Mouse (Mus musculus) heart, embryonic 12.5 days (tissue): ENCODE results near the gene Gm35549. TPM values are rescaled to one million over a fixed set of nuclear protein-coding genes. Genes with fewer than 3 reads are reported as not detected.

ENCODE experiments used
- ATAC-seq: fragments of 200-750 bp; cut with Nextera tagmentation; 2 replicates; pipeline ENCODE4 v1.8.0; 2017; ENCODE audit warnings: moderate TSS enrichment, moderate library complexity; ENCODE audit not compliant: insufficient number of reproducible peaks, low FRiP score
- H3K27ac ChIP-seq: fragments of 300-500 bp; sonication (generic); 2 replicates; pipeline ENCODE4 v1.5.1; 2016; ENCODE audit warnings: mild to moderate bottlenecking, moderate library complexity; ENCODE audit not compliant: poor library complexity, severe bottlenecking
- H3K27me3 ChIP-seq: fragments of 300-500 bp; sonication (generic); replicated peaks from 2 replicates; pipeline ENCODE4 v1.6.1; 2016; ENCODE audit warnings: mild to moderate bottlenecking, moderate library complexity
- H3K36me3 ChIP-seq: fragments of 300-500 bp; sonication (generic); 2 replicates; pipeline ENCODE4 v1.6.1; 2016; ENCODE audit warnings: mild to moderate bottlenecking, moderate library complexity
- H3K4me1 ChIP-seq: fragments of 300-500 bp; sonication (generic); replicated peaks from 2 replicates; pipeline ENCODE4 v1.6.1; 2016; ENCODE audit warnings: mild to moderate bottlenecking
- H3K4me2 ChIP-seq: fragments of 300-500 bp; sonication (generic); 2 replicates; pipeline ENCODE4 v1.6.1; 2016; ENCODE audit warnings: mild to moderate bottlenecking, moderate library complexity
- H3K4me3 ChIP-seq: fragments of 300-500 bp; sonication (generic); 2 replicates; pipeline ENCODE4 v1.5.1; 2016; ENCODE audit warnings: mild to moderate bottlenecking
- H3K9ac ChIP-seq: fragments of 300-500 bp; sonication (generic); 2 replicates; pipeline ENCODE4 v1.6.1; 2016; ENCODE audit warnings: mild to moderate bottlenecking, moderate library complexity
- H3K9me3 ChIP-seq: fragments of 300-500 bp; sonication (generic); replicated peaks from 2 replicates; pipeline ENCODE4 v1.6.1; 2016; ENCODE audit warnings: mild to moderate bottlenecking, moderate library complexity
- WGBS: fragments of 180-500 bp; shearing (Covaris S2); methylation state at CpG from one replicate; pipeline ENCODE4 v1.1.7; 2016; 5-methylcytosine and 5-hydroxymethylcytosine counted together
- polyA plus RNA-seq: library from polyadenylated mRNA; unstranded; fragments of >200 nt; fragmentation: Nextera tagmentation; extraction: Ambion mirVana; gene quantifications from 2 replicates; pipeline ENCODE4 v1.2.1, GENCODE M21; 2016

The Gm35549 gene
- polyA plus RNA-seq, 1 experiment from 2014 or later = not detected

DNA sequence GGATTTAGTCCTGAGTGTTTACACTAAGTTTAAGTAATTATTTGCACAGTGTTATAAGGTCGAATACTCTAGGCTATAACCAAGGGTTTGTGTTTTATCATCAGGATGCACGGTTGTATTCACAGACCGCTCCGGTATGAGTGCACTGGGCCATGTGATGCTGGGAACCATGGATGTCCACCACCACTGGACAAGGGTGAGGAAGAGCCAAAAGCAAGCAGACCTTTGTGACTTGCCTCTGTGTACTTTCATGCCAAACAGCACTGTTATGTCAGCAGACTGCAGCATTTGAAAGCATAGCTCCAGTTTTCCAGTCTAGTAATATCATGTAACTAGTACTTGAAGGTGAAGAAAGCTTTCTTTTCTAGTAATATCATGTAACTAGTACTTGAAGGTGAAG lies 17.1 kb downstream of the Gm35549 start:
- H3K36me3 ChIP-seq = peaks cover 49% of the 10 kb centered on the region
- H3K4me2 ChIP-seq = no peak overlapping the region
- no peak for ATAC-seq
- no peaks in the 10 kb centered on the region for H3K9me3 ChIP-seq
- 88% methylated on average over 4 of the region's 4 CpGs for WGBS
- H3K4me3 ChIP-seq = no peak overlapping the region
- 0 out of 2 replicates have a peak, but pooled peaks cover 3% of the 10 kb centered on the region for H3K4me1 ChIP-seq
- no peak overlapping the region for H3K27ac ChIP-seq
- H3K9ac ChIP-seq = no peak overlapping the region
- H3K27me3 ChIP-seq = no peaks in the 10 kb centered on the region

DNA sequence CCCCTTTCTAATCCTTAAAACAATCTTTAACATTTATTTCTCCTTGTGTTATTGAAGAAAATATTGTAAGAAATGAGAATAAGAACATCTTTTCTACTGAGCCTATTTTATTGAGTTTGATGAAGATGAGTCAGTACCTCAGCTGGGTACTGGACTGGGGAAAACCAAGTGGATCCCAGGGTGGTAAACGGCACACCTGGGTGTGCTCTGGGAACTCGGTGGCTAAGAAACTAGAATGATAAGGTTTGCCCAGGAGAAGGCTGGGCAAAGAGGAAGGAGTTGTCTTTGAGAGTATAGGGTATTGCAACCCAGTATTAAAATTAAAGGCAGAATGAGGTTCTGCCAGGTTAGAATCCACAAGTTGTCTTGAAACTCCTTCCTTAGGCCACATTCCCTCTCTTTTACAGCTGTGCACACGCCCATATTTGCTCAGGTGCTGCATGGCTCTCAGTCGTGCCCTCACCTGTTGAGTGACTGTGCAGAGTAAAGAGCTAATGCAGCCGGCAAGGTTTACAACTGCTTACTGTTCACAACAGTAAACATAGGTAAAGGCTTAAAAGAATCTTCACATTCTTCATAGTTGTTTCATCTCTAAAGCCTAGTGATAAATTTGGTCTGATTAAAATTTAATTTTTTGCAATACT lies 20.3 kb downstream of the Gm35549 start:
- no peak for ATAC-seq
- Histone ChIP-seq H3K27ac (no peak overlapping the region), H3K9ac (no peak overlapping the region), H3K4me1 (no peaks in the 10 kb centered on the region), H3K9me3 (no peaks in the 10 kb centered on the region), H3K4me3 (no peak overlapping the region), H3K27me3 (no peaks in the 10 kb centered on the region), H3K36me3 (peaks cover 46% of the 10 kb centered on the region), H3K4me2 (no peak overlapping the region)
- WGBS = 79% methylated on average over 5 of the region's 5 CpGs

DNA sequence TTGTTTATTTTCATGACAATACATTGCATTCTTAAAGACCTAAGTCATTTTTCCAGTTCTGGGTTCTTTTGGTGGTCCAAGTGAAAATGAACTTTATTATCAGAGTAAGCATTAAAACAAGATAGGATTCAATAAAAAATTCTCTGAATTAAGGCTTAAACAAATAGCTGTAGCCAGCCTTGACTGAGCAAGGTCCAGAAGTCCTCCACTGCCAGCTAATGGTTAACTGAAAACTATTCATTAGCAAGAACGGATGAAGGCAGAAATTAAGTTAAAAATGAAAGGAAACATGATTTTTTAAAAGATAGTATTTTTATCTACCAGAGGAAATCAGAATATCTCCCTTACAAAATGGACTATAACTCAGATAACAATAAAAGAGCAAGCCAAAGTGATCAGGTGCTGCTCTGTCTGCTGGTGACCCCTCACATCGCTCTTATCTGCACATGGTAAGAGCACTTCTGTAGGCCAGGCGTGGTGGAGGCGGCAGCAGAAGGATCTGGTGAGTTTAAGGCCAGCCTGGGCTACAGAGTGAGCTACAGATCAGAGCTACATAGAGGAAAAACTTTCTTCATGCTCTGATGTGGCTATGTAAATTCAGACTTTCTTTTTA lies 28.5 kb downstream of the Gm35549 start:
- H3K9ac ChIP-seq = no peak overlapping the region
- no peak overlapping the region for H3K4me3 ChIP-seq
- no peaks in the 10 kb centered on the region for H3K27me3 ChIP-seq
- WGBS = 62% methylated on average over 4 of the region's 4 CpGs
- no peak for ATAC-seq
- no peak overlapping the region for H3K4me2 ChIP-seq
- H3K27ac ChIP-seq = no peak overlapping the region
- no peaks in the 10 kb centered on the region for H3K9me3 ChIP-seq
- H3K4me1 ChIP-seq = peaks cover 2% of the 10 kb centered on the region
- peaks cover 20% of the 10 kb centered on the region for H3K36me3 ChIP-seq

DNA sequence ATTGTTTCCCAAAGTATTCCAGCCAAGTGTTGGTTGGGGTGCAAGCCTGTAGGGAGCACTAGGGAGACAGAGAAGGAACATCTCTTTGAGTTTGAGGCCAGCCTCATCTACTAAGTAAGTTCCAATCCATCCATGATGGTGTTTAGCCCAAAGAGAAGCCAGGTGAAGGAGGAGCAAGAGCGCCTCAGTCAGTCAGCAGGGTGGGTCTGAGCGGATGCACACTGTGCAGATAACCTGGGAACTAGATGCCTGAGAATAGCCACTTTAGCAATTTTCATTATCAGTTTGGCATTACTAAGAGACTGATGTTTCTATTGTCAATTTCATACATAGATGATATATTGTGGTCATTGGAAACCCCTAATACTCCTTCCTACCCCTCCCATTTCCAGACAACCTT lies 29.1 kb downstream of the Gm35549 start:
- no peak for ATAC-seq
- no peaks in the 10 kb centered on the region for H3K27me3 ChIP-seq
- H3K36me3 ChIP-seq = peaks cover 17% of the 10 kb centered on the region; the same call in 1 of the 2 replicates
- no peak overlapping the region for H3K4me3 ChIP-seq
- peaks cover 6% of the 10 kb centered on the region for H3K4me1 ChIP-seq
- WGBS = 89% methylated on average over 2 of the region's 2 CpGs
- no peak overlapping the region for H3K4me2 ChIP-seq
- no peaks in the 10 kb centered on the region for H3K9me3 ChIP-seq
- no peak overlapping the region for H3K9ac ChIP-seq
- H3K27ac ChIP-seq = no peak overlapping the region

DNA sequence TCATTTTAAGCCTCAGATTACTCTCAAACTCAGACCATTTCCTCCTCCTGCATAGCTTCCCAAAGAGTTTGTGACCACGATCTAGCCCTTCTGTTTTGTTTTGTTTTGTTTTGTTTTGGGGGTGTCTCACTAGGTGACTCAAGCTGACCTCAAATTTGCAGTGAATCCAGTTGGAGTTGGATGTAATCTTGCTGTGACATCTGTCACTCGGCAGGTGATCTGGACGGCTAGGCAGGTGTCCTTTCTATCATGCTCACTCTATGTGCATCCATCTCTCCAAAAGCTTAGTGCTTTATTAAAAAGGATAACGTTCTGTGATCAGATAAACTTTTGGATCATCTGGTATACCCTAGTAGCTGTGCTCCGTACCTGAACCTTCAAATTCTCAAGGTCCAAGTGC lies 31.4 kb downstream of the Gm35549 start:
- no peak overlapping the region for H3K9ac ChIP-seq
- WGBS = 80% methylated on average over 5 of the region's 5 CpGs
- no peaks in the 10 kb centered on the region for H3K9me3 ChIP-seq
- H3K27me3 ChIP-seq = no peaks in the 10 kb centered on the region
- H3K27ac ChIP-seq = no peak overlapping the region
- peaks cover 11% of the 10 kb centered on the region; the same call in 1 of the 2 replicates for H3K36me3 ChIP-seq
- H3K4me1 ChIP-seq = peaks cover 12% of the 10 kb centered on the region
- no peak overlapping the region for H3K4me3 ChIP-seq
- no peak for ATAC-seq
- no peak overlapping the region for H3K4me2 ChIP-seq

DNA sequence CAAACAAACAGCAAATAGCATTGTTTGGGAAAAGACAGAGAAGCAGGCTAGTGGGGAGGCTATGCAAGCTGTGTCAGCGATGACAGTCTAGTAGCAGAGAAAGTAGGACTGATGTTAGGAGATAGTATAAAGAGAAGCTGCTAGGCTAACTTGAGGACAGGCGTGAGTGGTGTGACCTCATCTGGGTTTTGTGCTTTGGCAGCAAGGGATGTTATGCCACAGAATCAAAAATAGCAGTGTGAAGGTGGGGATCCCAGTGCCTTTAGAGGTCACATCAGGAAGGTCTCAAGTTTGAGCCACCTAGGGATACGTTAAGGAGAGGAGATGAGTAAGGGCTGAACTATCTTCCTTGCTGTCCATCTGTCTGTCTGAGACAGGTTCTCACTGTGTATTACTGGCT lies 33.6 kb downstream of the Gm35549 start:
- Histone ChIP-seq H3K36me3 (peaks cover 11% of the 10 kb centered on the region; the same call in 1 of the 2 replicates), H3K27me3 (no peaks in the 10 kb centered on the region), H3K4me2 (no peak overlapping the region; the same call in 1 of the 2 replicates), H3K27ac (no peak overlapping the region), H3K4me1 (peaks cover 23% of the 10 kb centered on the region), H3K9me3 (no peaks in the 10 kb centered on the region), H3K9ac (no peak overlapping the region), H3K4me3 (no peak overlapping the region)
- WGBS = 49% methylated on average over 3 of the region's 3 CpGs
- ATAC-seq = no peak

DNA sequence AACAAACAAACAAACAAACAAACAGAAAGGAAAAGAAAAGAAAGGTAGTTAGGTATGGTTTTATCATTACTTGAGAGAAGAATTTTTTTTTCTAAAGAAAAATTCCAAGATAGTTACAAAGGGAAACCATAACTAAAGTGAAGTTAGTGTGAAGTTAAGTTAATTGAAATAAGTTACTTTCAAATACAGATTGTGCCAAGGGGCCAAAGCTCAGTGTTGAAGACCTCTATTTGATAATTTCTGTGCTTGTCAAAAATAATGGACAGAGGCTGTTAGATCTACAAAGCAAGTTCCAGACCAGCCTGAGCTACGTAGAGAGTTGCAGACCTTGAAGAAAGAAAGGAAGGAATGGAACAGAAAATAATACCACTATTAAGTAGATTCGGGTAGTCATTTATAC lies 36.6 kb downstream of the Gm35549 start:
- Histone ChIP-seq H3K4me3 (no peak overlapping the region), H3K9me3 (no peaks in the 10 kb centered on the region), H3K36me3 (no peaks in the 10 kb centered on the region), H3K9ac (no peak overlapping the region), H3K27me3 (no peaks in the 10 kb centered on the region), H3K4me1 (peaks cover 23% of the 10 kb centered on the region), H3K27ac (no peak overlapping the region), H3K4me2 (no peak overlapping the region)
- no peak for ATAC-seq
- 85% methylated on average over 2 of the region's 2 CpGs for WGBS

DNA sequence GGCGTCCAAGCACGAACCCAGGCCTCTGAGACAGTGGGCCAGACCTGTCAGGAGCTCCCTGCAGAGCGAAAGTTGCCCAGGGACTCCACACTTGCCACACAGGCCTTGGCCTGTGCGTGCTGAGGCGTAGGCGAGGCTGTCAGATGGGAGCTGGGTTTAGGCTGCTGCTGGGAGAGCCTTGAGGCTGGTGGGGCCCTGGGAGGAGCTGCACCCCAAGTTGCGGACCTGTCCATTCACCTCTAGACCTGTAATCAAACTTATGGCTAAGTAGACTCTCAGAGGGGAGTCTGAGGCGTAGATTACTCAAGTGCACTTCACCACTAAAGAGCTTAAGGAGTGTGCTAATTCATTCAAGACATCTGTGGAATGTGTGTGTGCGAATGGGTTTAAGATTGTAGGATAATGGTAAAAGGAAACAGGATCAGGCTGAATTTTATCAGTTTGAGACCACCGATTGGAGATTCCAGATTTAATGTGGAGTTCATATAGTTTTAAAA lies 37.9 kb downstream of the Gm35549 start:
- H3K9me3 ChIP-seq = no peaks in the 10 kb centered on the region
- WGBS = 5% methylated on average over 10 of the region's 10 CpGs
- no peak for ATAC-seq
- H3K4me1 ChIP-seq = peaks cover 23% of the 10 kb centered on the region
- H3K9ac ChIP-seq = peak overlapping the region; percentile 92
- H3K4me3 ChIP-seq = peak overlapping the region; percentile 77
- peak overlapping the region; percentile 97 for H3K4me2 ChIP-seq
- no peaks in the 10 kb centered on the region for H3K36me3 ChIP-seq
- H3K27ac ChIP-seq = peak overlapping the region; percentile 89
- no peaks in the 10 kb centered on the region for H3K27me3 ChIP-seq

DNA sequence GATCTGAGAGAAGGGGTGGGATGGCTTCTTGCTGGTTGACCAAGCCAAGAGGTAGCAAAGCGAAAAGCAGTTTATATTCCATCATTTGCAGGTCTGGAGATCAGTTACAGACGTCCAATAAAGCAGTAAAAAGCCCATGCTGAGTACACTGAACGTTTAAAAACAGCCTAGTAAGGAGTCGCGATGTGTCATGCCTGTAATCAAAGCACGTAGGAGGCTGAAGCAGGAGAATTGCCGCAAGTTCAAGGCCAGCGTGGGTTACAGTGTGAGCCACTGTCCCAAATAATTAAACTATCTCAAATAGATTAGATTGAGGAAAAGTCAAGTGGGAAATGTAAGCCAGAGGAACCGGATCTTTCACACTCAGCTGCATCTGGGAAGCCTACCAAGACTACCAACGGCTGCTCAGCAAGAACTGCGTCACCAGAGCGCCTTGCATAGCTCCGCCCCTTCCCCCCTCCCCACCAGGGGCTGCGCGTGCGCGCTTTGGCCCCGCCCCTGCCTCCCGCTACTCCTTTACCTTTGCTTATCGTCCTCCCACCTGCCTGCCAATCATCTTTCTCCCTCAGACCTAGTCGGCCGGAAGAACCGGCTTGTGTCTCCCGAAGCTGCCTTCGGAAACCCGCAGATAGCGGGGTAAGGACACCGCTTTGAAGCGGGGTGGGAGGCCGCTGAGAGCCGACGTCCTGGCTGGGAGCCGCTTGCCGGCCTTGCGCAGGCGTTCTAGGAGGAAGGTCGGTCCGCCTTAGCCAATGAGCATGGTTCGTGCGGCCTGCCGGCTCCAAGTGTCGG lies 38.6 kb downstream of the Gm35549 start, which contains the start of gene Tcaim:
Gene Tcaim, plus strand, starts transcription at position 487 of the 792 bp plus-strand sequence.
- 6% methylated on average over 42 of the region's 42 CpGs for WGBS
- ATAC-seq = peak; percentile 98
- no peaks in the 10 kb centered on the region for H3K9me3 ChIP-seq
- peak within 1 kb of the TSS; percentile 77 for H3K4me3 ChIP-seq
- 0 out of 2 replicates have a peak, but pooled peaks cover under 1% of the 10 kb centered on the region for H3K27me3 ChIP-seq
- peaks cover 20% of the 10 kb centered on the region for H3K4me1 ChIP-seq
- H3K9ac ChIP-seq = peak within 1 kb of the TSS; percentile 92
- peak within 1 kb of the TSS; percentile 97 for H3K4me2 ChIP-seq
- no peaks in the 10 kb centered on the region for H3K36me3 ChIP-seq
- peak within 1 kb of the TSS; percentile 89 for H3K27ac ChIP-seq

DNA sequence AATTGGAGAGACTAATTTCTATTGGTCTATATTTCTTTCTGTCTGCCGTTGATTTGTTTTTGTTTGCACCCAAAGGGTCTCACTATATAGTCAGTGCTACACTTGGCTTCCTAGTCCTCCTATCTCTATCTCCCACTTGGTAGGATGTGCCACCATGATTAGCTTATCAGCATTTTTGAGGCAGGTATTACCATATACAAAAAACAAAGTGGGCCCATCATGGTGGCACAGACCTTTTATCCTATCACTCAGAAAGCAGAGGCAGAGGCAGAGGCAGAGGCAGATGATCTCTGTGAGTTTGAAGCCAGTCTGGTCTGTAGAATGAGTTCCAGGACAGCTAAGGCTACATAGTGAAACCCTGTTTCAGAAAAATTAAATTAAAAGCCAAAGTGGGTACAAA lies 57.3 kb downstream of the Gm35549 start:
- WGBS = 91% methylated on average over 1 of the region's 1 CpGs
- H3K36me3 ChIP-seq = no peaks in the 10 kb centered on the region
- no peak overlapping the region for H3K27ac ChIP-seq
- no peak overlapping the region for H3K9ac ChIP-seq
- ATAC-seq = no peak
- H3K4me3 ChIP-seq = no peak overlapping the region
- no peaks in the 10 kb centered on the region; the same call in 1 of the 2 replicates for H3K27me3 ChIP-seq
- H3K4me1 ChIP-seq = no peaks in the 10 kb centered on the region
- no peak overlapping the region for H3K4me2 ChIP-seq
- H3K9me3 ChIP-seq = no peaks in the 10 kb centered on the region

DNA sequence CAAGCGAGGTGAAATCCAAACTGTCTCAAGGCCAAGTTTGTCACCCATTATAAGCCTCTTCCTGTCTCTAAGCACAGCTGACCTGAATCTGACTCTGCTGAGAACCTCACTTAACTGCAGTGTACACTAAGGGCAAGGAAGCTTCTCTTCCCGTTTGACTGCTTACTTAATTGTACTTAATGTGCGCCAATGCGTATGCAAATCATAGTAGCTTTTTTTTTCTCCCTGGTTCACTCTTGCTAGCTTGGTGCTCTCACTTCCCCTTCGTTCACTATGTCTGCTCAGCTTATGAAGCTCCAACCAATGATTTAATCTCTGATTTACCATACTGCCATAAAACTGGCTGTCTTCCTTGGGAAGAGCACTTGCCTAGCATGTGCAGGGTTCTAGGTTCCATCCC lies 58.6 kb downstream of the Gm35549 start:
- Histone ChIP-seq H3K4me3 (no peak overlapping the region), H3K9ac (no peak overlapping the region), H3K9me3 (no peaks in the 10 kb centered on the region), H3K36me3 (no peaks in the 10 kb centered on the region), H3K4me2 (no peak overlapping the region), H3K4me1 (no peaks in the 10 kb centered on the region), H3K27ac (no peak overlapping the region), H3K27me3 (no peaks in the 10 kb centered on the region; the same call in 1 of the 2 replicates)
- WGBS = 79% methylated on average over 5 of the region's 5 CpGs
- ATAC-seq = no peak
